In the genomic region with DNA sequence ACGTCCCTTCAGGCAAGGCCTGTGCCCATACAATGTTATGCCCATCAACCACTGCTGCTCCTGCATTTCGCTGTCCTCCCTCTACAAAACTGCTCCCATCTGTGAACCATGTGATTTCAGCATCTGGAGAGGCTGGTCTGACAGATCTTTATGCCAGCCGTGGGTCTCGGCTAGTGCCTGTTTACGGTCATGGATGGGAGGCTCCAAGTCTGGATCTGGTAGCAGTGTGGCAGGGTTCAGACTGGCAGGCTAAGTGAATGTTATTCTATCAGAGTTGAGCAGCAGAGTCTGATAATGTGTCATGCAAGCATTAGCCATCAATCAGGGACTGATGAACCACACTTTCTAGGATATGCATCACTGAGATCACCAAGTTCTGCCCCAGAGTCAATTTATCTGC, we compare ENCODE assay signal across 31 mouse cellular contexts. TPM values are rescaled to one million over a fixed set of nuclear protein-coding genes. Genes with fewer than 3 reads are reported as not detected.
"Had no signal": no experiment of that assay in that cellular context is flagged by ENCODE, and none has a peak within 500 bp of the region (broad histone marks: within the 10 kb centered on the region; RNA-seq: fewer than 3 reads in every experiment).

No protein-coding gene starts in this region.

- H3K4me2 ChIP-seq: heart, embryonic 12.5 days; hindbrain, embryonic 12.5 days; hindbrain, embryonic 14.5 days; intestine, embryonic 15.5 days; limb, embryonic 13.5 days; limb, embryonic 15.5 days; liver, embryonic 12.5 days had no signal

- H3K4me3 ChIP-seq: gastrocnemius, adult 2 months; heart, embryonic 10.5 days; heart, embryonic 12.5 days; hindbrain, embryonic 10.5 days; hindbrain, embryonic 12.5 days; intestine, embryonic 15.5 days; layer of hippocampus, adult 2 months; limb, embryonic 13.5 days; limb, embryonic 15.5 days; liver, embryonic 12.5 days had no signal

- H3K9ac ChIP-seq: heart, embryonic 12.5 days; hindbrain, embryonic 12.5 days; hindbrain, embryonic 14.5 days; intestine, embryonic 15.5 days; limb, embryonic 13.5 days; limb, embryonic 15.5 days; liver, embryonic 12.5 days; liver, embryonic 14.5 days had no signal

- H3K4me1 ChIP-seq: heart, embryonic 10.5 days; heart, embryonic 12.5 days; hindbrain, embryonic 10.5 days; hindbrain, embryonic 12.5 days; intestine, embryonic 15.5 days; limb, embryonic 13.5 days; limb, embryonic 15.5 days; liver, embryonic 12.5 days had no signal

- DNase-seq: gastrocnemius, adult 2 months; gastrocnemius, postnatal 10 days; gastrocnemius, postnatal 25 days; heart, adult 18-20 months; heart, postnatal 10 days; heart, postnatal 4 days; kidney, adult 2 months; kidney, adult 9 months; layer of hippocampus, postnatal 36 days; left cerebral cortex, postnatal 4 days; lung, adult 18-20 months had no signal

- H3K27me3 ChIP-seq: heart, embryonic 12.5 days; hindbrain, embryonic 12.5 days; intestine, embryonic 15.5 days; limb, embryonic 13.5 days; limb, embryonic 15.5 days; liver, embryonic 12.5 days had no signal

- H3K9me3 ChIP-seq: heart, embryonic 10.5 days; heart, embryonic 12.5 days; hindbrain, embryonic 10.5 days; hindbrain, embryonic 12.5 days; intestine, embryonic 15.5 days; limb, embryonic 13.5 days; limb, embryonic 15.5 days; liver, embryonic 12.5 days had no signal

- H3K27ac ChIP-seq: gastrocnemius, adult 2 months; heart, embryonic 10.5 days; hindbrain, embryonic 10.5 days; hindbrain, embryonic 12.5 days; hindbrain, embryonic 14.5 days; intestine, embryonic 15.5 days; layer of hippocampus, adult 2 months; limb, embryonic 13.5 days; limb, embryonic 15.5 days; liver, embryonic 12.5 days; liver, embryonic 14.5 days had no signal

- H3K36me3 ChIP-seq: heart, embryonic 10.5 days; heart, embryonic 12.5 days; hindbrain, embryonic 10.5 days; hindbrain, embryonic 12.5 days; intestine, embryonic 15.5 days; limb, embryonic 13.5 days; limb, embryonic 15.5 days; liver, embryonic 12.5 days had no signal

- ATAC-seq: hindbrain, embryonic 16.5 days; inflammation-experienced regulatory T-cells, adult 6 months; intestine, embryonic 15.5 days; intestine, postnatal 0 days; liver, embryonic 12.5 days had no signal

RNA-seq across cellular contexts. Expression of a gene that starts 8.1 kb away (rescaled TPM):
- polyA plus RNA-seq: frontal cortex, adult 2 months; heart, embryonic 10.5 days; heart, embryonic 12.5 days; heart, embryonic 14.5 days; heart, embryonic 16.5 days; hindbrain, embryonic 10.5 days; hindbrain, embryonic 12.5 days; hindbrain, embryonic 14.5 days; hindbrain, embryonic 16.5 days; inflammation-experienced regulatory T-cells, adult 6 months; intestine, embryonic 15.5 days; intestine, postnatal 0 days; kidney, adult 2 months; limb, embryonic 11.5 days; limb, embryonic 13.5 days; limb, embryonic 15.5 days; liver, adult 2 months; liver, embryonic 12.5 days; liver, embryonic 14.5 days; liver, embryonic 16.5 days had no signal
